Mouse (Mus musculus) neural tube, embryonic 11.5 days (tissue): ENCODE data around the gene Cdk5rap3. TPM values are rescaled to one million over a fixed set of nuclear protein-coding genes. Genes with fewer than 3 reads are reported as not detected.

Experiments
- ATAC-seq: fragments of 200-750 bp; cut with Nextera tagmentation; 2 replicates; pipeline ENCODE4 v1.8.0; 2017; ENCODE audit warnings: moderate number of reproducible peaks, mild to moderate bottlenecking, moderate TSS enrichment, moderate library complexity; ENCODE audit not compliant: insufficient read depth, low FRiP score, low TSS enrichment
- DNase-seq: peaks from one replicate; pipeline ENCODE4 v3.0.0-alpha.2; 2015; ENCODE audit warnings: low spot score
- H3K27ac ChIP-seq: fragments of 300-500 bp; sonication (generic); 2 replicates; pipeline ENCODE4 v1.5.1; 2014; ENCODE audit warnings: low read depth, mild to moderate bottlenecking, low read length
- H3K27me3 ChIP-seq: fragments of 300-500 bp; sonication (generic); 2 replicates; pipeline ENCODE4 v1.6.1; 2014; ENCODE audit warnings: mild to moderate bottlenecking, low read length, mixed read lengths; ENCODE audit not compliant: control insufficient read depth, insufficient read depth
- H3K36me3 ChIP-seq: fragments of 300-500 bp; sonication (generic); 2 replicates; pipeline ENCODE4 v1.6.1; 2014; ENCODE audit warnings: mild to moderate bottlenecking, low read length, moderate library complexity, mixed read lengths; ENCODE audit not compliant: control insufficient read depth, insufficient read depth
- H3K4me1 ChIP-seq: fragments of 300-500 bp; sonication (generic); 2 replicates; pipeline ENCODE4 v1.6.1; 2014; ENCODE audit warnings: low read length, mixed read lengths; ENCODE audit not compliant: control insufficient read depth, insufficient read depth
- H3K4me2 ChIP-seq: fragments of 300-500 bp; sonication (generic); 2 replicates; pipeline ENCODE4 v1.6.1; 2014; ENCODE audit warnings: low read depth, mild to moderate bottlenecking, moderate library complexity
- H3K4me3 ChIP-seq: fragments of 300-500 bp; sonication (generic); 2 replicates; pipeline ENCODE4 v1.5.1; 2014; ENCODE audit warnings: low read depth, low read length
- H3K9ac ChIP-seq: fragments of 300-500 bp; sonication (generic); 2 replicates; pipeline ENCODE4 v1.6.1; 2014; ENCODE audit warnings: mild to moderate bottlenecking, low read length
- H3K9me3 ChIP-seq: fragments of 300-500 bp; sonication (generic); 2 replicates; pipeline ENCODE4 v1.6.1; 2016; ENCODE audit warnings: low read length; ENCODE audit not compliant: control insufficient read depth
- WGBS: fragments of 180-500 bp; shearing (Covaris S2); extraction: QIAGEN DNeasy Blood & Tissue Kit; methylation state at CpG from one replicate; pipeline ENCODE4 v1.1.7; 2014; 5-methylcytosine and 5-hydroxymethylcytosine counted together
- polyA plus RNA-seq: library from polyadenylated mRNA; unstranded; fragments of >200 nt; fragmentation: Nextera tagmentation; extraction: Ambion mirVana; gene quantifications from 2 replicates; pipeline ENCODE4 v1.2.1, GENCODE M21; 2014

Gene Cdk5rap3
- polyA plus RNA-seq, 1 experiment from 2014 or later: 92.7 TPM

DNA sequence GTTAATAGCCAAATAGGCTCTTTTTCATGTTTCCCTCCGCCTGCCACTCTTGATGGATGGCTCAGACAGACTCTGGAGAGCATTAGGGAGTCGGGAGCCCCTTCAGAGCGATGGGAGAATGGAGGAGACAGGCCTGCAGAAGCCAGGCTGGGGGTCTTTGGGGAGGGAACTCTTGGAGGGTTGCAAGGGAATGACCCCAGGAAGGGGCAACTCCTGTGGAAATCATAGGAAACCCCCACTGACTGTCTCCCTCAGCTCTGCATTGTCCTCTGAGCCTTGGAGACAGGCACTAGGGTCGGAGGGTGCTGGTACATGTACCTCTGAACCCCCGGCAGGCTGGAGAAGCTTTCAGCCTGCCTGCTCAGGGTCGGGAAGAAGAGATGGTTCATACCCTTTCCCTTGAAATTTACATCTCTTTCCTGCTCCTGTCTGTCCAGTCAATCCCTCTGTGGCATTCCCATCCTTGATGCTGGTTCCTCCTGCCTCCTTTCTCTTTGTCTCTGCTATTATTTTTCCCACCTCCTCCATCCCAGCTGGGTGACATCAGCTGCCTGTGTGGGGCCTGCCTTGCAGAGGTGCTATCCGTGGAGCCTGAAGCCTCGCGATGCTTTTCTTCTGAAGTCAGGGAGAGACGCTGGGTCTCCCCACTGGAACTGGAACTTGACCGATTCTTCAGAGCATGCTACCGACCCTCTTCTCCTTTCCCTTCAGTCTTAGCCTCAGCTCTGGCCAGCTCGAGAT lies 39.8 kb downstream of the Cdk5rap3 start:
- Histone ChIP-seq H3K4me3 (peak overlapping the region; percentile 11), H3K36me3 (no peaks in the 10 kb centered on the region), H3K4me1 (peaks cover 62% of the 10 kb centered on the region), H3K9me3 (no peaks in the 10 kb centered on the region), H3K9ac (peak overlapping the region; percentile 64), H3K27me3 (no peaks in the 10 kb centered on the region), H3K4me2 (peak overlapping the region; percentile 38), H3K27ac (peak overlapping the region; percentile 100)
- peak; percentile 83 for DNase-seq
- ATAC-seq: peak; percentile 79
- 2% methylated on average over 13 of the region's 13 CpGs for WGBS

DNA sequence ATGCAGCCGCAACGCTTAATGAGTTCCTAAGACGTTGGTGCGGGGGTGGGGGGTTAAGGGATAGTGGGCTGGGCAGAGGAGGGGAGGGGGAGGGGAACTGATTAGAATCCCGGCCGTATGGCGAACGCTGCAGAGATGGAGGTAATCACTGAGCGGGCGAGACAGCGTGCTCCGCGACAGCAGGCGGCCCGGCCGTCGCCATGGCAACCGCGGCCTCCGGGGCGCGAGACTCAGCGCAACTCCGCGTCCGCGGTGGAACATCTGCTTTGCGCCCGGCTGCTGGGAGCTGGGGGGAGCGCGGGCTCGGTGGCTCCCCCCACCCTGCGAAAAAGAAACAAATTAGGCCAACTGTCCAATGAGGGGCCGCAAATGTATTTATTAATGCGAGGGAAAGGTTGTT lies 40.6 kb downstream of the Cdk5rap3 start:
- peak; percentile 85 for ATAC-seq

DNA sequence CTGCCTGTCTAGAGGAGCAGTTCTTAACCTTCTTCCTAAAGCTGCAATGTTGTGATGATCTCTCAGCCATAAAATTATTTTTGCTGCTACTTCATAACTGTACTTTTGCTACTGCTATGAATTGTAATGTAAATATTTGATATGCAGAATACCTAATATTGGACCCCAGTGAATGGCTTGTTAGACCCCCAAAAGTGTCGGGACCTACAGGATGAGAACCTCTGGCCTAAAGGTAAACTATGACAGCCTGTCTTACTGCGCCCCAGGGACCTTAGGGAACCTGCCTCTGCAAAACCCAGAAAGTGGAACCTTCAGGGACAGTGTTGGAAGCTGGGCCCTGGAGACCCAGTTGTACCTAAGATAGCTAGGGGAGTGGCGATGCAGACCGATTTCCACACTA lies 41.0 kb downstream of the Cdk5rap3 start:
- WGBS: 8% methylated on average over 4 of the region's 4 CpGs
- DNase-seq (no peak), ATAC-seq (no peak)
- Histone ChIP-seq H3K4me1 (peaks cover 63% of the 10 kb centered on the region), H3K4me3 (no peak overlapping the region; the same call in 1 of the 2 replicates), H3K9me3 (no peaks in the 10 kb centered on the region), H3K27ac (peak overlapping the region; percentile 100), H3K27me3 (no peaks in the 10 kb centered on the region), H3K36me3 (no peaks in the 10 kb centered on the region), H3K9ac (peak overlapping the region; percentile 57), H3K4me2 (peak overlapping the region; percentile 38)

More for the DNA sequence above, 40.6 kb downstream of the Cdk5rap3 start:
- Histone ChIP-seq H3K27me3 (no peaks in the 10 kb centered on the region), H3K9ac (peak overlapping the region; percentile 57; the same call in 1 of the 2 replicates), H3K4me1 (peaks cover 63% of the 10 kb centered on the region), H3K36me3 (no peaks in the 10 kb centered on the region), H3K4me2 (peak overlapping the region; percentile 38), H3K27ac (peak overlapping the region; percentile 100), H3K4me3 (no peak overlapping the region; the same call in 1 of the 2 replicates), H3K9me3 (no peaks in the 10 kb centered on the region)
- under 1% methylated on average over 35 of the region's 35 CpGs for WGBS
- peak; percentile 98 for DNase-seq

DNA sequence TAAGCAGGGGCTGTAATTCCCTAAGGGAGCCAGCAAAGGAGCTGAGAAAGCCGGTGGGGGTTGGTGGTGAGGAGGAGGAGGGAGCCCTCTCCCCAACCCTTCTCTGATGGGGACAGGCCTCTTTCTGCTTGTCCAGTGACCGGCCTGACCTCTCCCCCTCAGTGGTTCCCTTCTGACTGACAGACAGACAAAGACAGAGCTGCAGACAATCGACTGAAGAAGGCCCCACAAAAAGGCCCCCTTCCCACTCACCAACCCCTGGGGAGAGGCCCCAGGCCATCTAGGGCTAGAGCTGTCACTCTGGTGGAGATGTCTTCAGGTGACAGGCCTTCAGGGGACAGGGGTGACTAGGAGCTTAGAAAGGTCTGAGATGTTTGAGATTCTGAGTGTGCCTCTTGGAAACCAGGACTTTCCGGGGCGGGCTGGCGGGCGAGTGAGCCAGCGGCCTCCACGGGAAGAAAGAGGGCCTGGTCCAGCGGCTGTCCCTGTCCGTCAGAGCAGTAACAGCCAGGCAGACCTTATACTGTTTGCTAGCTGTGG lies 42.6 kb downstream of the Cdk5rap3 start:
- no peaks in the 10 kb centered on the region for H3K27me3 ChIP-seq
- peaks cover 54% of the 10 kb centered on the region for H3K4me1 ChIP-seq
- no peaks in the 10 kb centered on the region for H3K9me3 ChIP-seq
- peak overlapping the region; percentile 38 for H3K4me2 ChIP-seq
- H3K4me3 ChIP-seq: no peak overlapping the region
- H3K9ac ChIP-seq: peak overlapping the region; percentile 76
- H3K36me3 ChIP-seq: no peaks in the 10 kb centered on the region
- H3K27ac ChIP-seq: peak overlapping the region; percentile 100
- ATAC-seq (no peak), DNase-seq (peak; percentile 56)
- 7% methylated on average over 11 of the region's 11 CpGs for WGBS

DNA sequence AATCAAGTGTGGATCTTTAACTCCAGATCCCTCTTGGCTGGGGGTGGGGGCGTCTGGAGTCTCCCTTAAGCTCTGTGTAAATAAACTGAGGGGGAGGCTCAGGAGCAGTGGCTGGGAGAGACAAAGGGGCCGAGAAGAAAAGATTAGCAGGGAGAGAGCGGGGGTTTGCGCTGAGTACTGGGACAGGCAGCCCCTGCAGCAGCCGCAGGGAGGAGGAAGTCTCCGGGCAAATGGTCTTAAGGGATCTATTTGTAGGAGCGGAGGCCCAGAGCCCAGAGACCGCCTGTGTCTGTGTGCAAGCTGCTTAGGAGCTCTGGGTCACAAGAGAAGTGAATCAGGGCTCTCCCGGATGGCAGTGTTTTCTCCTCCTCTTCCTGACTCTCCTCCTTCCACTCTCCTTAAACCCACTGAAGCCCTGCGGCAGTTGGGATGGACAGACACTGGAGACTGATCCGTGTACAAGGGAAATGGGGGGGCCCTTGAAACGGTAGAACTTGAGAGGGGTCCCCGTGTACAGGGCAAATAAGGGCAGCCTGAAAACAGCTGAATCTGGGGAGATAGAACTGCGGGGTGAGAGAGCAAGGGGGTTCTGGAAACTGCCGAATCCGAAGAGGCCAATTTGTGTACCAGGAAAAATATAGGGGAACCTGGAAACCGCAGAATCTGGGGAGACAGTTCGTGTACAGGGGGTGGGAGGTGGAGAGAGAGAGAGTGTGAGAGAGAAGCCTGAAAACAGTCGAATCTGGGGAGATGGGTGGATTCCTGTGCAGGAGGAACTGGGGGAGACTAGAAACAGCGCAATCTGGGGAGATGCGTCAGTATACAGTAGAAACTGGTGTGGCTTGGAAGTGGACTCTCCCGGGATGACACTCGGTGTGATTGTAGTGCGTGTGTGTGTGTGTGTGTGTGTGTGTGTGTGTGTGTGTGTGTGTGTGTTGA lies 43.6 kb downstream of the Cdk5rap3 start:
- DNase-seq (peak; percentile 75), ATAC-seq (peak; percentile 36)
- Histone ChIP-seq H3K4me3 (peak overlapping the region; percentile 3), H3K9me3 (no peaks in the 10 kb centered on the region), H3K27me3 (no peaks in the 10 kb centered on the region), H3K27ac (peak overlapping the region; percentile 100), H3K9ac (peak overlapping the region; percentile 76), H3K4me2 (peak overlapping the region; percentile 38), H3K4me1 (peaks cover 48% of the 10 kb centered on the region), H3K36me3 (no peaks in the 10 kb centered on the region)
- WGBS: 3% methylated on average over 24 of the region's 24 CpGs

DNA sequence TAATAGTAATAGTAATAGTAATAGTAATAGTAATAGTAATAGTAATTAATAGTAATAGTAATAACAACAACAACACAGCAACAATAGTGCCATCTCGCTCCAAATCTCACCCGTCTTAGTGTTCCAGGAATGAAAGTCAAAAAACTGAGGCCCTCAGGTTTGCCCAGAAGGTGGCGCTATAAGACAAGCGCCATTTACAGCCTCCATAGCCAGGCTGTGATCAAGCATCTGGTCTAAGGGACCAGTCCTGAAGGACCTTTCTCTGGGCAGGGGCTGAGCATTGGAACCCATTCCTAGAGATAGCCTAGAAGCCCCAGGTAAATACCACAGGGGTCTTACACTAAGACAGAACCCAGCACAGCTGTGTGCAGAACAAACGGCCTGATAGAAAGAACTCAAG lies 49.1 kb downstream of the Cdk5rap3 start:
- DNase-seq: peak; percentile 87
- no peaks in the 10 kb centered on the region for H3K9me3 ChIP-seq
- peak; percentile 57; the same call in 1 of the 2 replicates for ATAC-seq
- H3K27ac ChIP-seq: no peak overlapping the region
- WGBS: 14% methylated on average over 5 of the region's 5 CpGs
- no peaks in the 10 kb centered on the region for H3K36me3 ChIP-seq
- no peak overlapping the region for H3K4me3 ChIP-seq
- H3K27me3 ChIP-seq: no peaks in the 10 kb centered on the region
- peaks cover 24% of the 10 kb centered on the region for H3K4me1 ChIP-seq
- no peak overlapping the region for H3K9ac ChIP-seq
- H3K4me2 ChIP-seq: no peak overlapping the region

DNA sequence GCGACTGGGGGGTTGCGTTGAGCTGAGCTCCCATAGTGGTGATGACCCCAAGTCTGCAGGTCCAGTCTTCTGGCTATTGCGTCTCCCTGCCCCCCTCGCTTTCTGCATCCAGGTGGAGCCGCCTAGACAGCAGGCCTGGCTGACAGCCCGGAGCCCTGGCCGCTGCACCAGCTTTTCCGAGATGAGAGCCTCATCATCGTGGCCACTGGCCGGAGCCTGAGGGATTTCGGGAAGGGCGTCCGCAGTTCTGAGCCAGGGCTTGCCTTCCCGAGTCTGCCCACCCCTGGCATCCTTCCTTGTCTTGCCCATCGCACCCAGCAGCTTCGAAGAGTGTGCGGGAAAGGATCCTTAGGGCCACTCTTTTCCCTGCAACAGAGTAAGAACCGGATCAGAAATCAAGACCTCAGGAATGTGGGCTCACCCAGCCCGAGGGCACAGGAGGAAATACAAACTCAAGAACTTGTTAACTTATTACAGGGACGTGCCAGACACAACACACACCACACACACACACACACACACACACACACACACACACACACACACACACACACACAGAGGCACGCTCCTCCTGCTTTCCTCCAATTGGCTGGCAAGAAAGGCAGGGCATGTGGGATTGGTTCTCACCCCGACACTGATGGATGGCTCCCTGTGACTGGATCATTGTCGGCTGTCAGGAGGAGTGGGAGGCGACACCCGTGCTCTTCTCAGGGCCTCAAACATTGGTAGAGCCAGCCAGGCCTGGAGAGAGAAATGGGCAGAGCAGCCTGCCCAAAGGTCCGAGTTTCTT lies 52.9 kb downstream of the Cdk5rap3 start:
- Histone ChIP-seq H3K9ac (peak overlapping the region; percentile 46; the same call in 1 of the 2 replicates), H3K4me3 (peak overlapping the region; percentile 19; the same call in 1 of the 2 replicates), H3K27ac (peak overlapping the region; percentile 73; the same call in 1 of the 2 replicates)

DNA sequence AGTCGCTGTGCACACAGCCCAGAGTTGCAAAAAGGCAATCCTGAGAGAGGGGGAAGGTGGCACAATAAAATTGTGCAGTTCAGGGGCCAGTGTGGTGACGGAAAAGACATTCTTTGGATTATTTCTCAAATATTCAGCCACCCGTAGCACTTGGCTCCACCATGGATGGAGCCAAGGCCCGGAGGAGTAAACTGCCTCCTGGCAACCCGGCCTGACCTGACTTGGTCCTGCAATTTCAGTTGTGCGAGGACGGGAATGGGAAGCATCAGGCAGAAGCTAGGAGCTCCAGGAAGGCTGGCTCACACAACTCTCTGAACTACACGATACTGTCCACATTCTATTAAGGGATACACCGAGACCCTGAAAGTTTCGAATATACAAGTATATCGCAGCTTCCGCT lies 53.8 kb downstream of the Cdk5rap3 start:
- Histone ChIP-seq H3K4me3 (no peak overlapping the region), H3K27ac (no peak overlapping the region; the same call in 1 of the 2 replicates), H3K9ac (no peak overlapping the region), H3K4me2 (peak overlapping the region; percentile 94), H3K36me3 (no peaks in the 10 kb centered on the region), H3K4me1 (peaks cover 24% of the 10 kb centered on the region), H3K27me3 (no peaks in the 10 kb centered on the region), H3K9me3 (no peaks in the 10 kb centered on the region)
- DNase-seq: no peak
- WGBS: 64% methylated on average over 12 of the region's 12 CpGs
- no peak for ATAC-seq

More for the DNA sequence above, 52.9 kb downstream of the Cdk5rap3 start:
- H3K9me3 ChIP-seq: no peaks in the 10 kb centered on the region
- ATAC-seq: no peak; the same call in 1 of the 2 replicates
- H3K4me1 ChIP-seq: peaks cover 25% of the 10 kb centered on the region
- no peaks in the 10 kb centered on the region for H3K36me3 ChIP-seq
- DNase-seq: peak; percentile 82
- 23% methylated on average over 26 of the region's 26 CpGs for WGBS
- H3K27me3 ChIP-seq: no peaks in the 10 kb centered on the region
- peak overlapping the region; percentile 42 for H3K4me2 ChIP-seq
